Mouse (Mus musculus) activated CD4-positive, CD25-positive, alpha-beta regulatory T cell, adult 4 months (primary cell): ENCODE data around the gene C3ar1. TPM values are rescaled to one million over a fixed set of nuclear protein-coding genes. Genes with fewer than 3 reads are reported as not detected.

Experiments
- ATAC-seq: one replicate; pipeline ENCODE4 v1.8.0; 2017
- polyA plus RNA-seq, 2 experiments: library from polyadenylated mRNA; unstranded; fragments of 100-300 nt; shearing (Covaris generic); gene quantifications; one replicate each; pipeline ENCODE4 v1.2.1; 2017

C3ar1 gene
- polyA plus RNA-seq, 2 experiments from 2014 or later = 0.60 TPM; not detected in 1

GRCm38 (mm10) chr6:122825923-122826742 is 29.8 kb downstream of the C3ar1 start:
- ATAC-seq = peak; percentile 84

- ATAC-seq = no peak
Measured at GRCm38 (mm10) chr6:122825166-122825565, 30.8 kb downstream of the C3ar1 start.

- ATAC-seq = no peak
Measured at GRCm38 (mm10) chr6:122824086-122824485, 31.9 kb downstream of the C3ar1 start.

- no peak for ATAC-seq
Measured at GRCm38 (mm10) chr6:122821822-122822221, 34.1 kb downstream of the C3ar1 start.

GRCm38 (mm10) chr6:122820799-122821650 is 34.9 kb downstream of the C3ar1 start:
- peak; percentile 88 for ATAC-seq

GRCm38 (mm10) chr6:122820071-122820798 is 35.7 kb downstream of the C3ar1 start:
- ATAC-seq = no peak

GRCm38 (mm10) chr6:122819306-122820070 is 36.5 kb downstream of the C3ar1 start, which contains the start of gene Foxj2:
TSS of gene Foxj2 (plus strand) at chr6:122819914.
- ATAC-seq = peak; percentile 48

- ATAC-seq = no peak
Measured at GRCm38 (mm10) chr6:122813640-122814039, 42.3 kb downstream of the C3ar1 start.

- no peak for ATAC-seq
Measured at GRCm38 (mm10) chr6:122812716-122813115, 43.2 kb downstream of the C3ar1 start.

- ATAC-seq = peak; percentile 35
Measured at GRCm38 (mm10) chr6:122811771-122812600, 44.0 kb downstream of the C3ar1 start.

- ATAC-seq = peak; percentile 67
Measured at GRCm38 (mm10) chr6:122811280-122811652, 44.7 kb downstream of the C3ar1 start.

GRCm38 (mm10) chr6:122810615-122811279 is 45.2 kb downstream of the C3ar1 start:
- peak; percentile 85 for ATAC-seq

- peak; percentile 47 for ATAC-seq
Measured at GRCm38 (mm10) chr6:122810022-122810614, 45.8 kb downstream of the C3ar1 start.

GRCm38 (mm10) chr6:122804418-122804817 is 51.5 kb downstream of the C3ar1 start:
- ATAC-seq = peak; percentile 58

GRCm38 (mm10) chr6:122801801-122802514 is 54.0 kb downstream of the C3ar1 start:
- ATAC-seq = peak; percentile 73

- peak; percentile 52 for ATAC-seq
Measured at GRCm38 (mm10) chr6:122801301-122801800, 54.6 kb downstream of the C3ar1 start, which contains the start of gene Slc2a3. TSS of gene Slc2a3 (minus strand) at chr6:122801640.

- peak; percentile 29 for ATAC-seq
Measured at GRCm38 (mm10) chr6:122800640-122801300, 55.2 kb downstream of the C3ar1 start.
